Mouse (Mus musculus) MEL (cell line): ENCODE data around the gene Pikfyve. TPM values are rescaled to one million over a fixed set of nuclear protein-coding genes. Genes with fewer than 3 reads are reported as not detected.

Source experiments
- DNase-seq: peaks from one replicate; pipeline ENCODE4 v3.0.0; 2011; ENCODE audit warnings: low read depth, low spot score
- H3K27ac ChIP-seq: 2 replicates; pipeline ENCODE4 v1.5.1; 2012; ENCODE audit warnings: low read depth, mild to moderate bottlenecking, control low read depth, low read length, moderate library complexity; ENCODE audit not compliant: control insufficient read depth
- H3K27me3 ChIP-seq, 2 experiments: fragments of 150-350 bp in 1 of 2; sonication (generic) in 1 of 2; 2 replicates each; pipeline ENCODE4 v1.6.1; 2012; ENCODE audit warnings: low read length in 2 of 2, mild to moderate bottlenecking in 2 of 2, improper control_type of control experiment in 1 of 2, moderate library complexity in 1 of 2; ENCODE audit not compliant: insufficient read depth in 2 of 2, control insufficient read depth in 1 of 2
- H3K36me3 ChIP-seq, 2 experiments: 2 replicates each; pipeline ENCODE4 v1.6.1; 2012 to 2014; ENCODE audit warnings: low read length in 2 of 2, improper control_type of control experiment in 1 of 2, inconsistent platforms in 1 of 2, mild to moderate bottlenecking in 1 of 2; ENCODE audit not compliant: insufficient read depth in 2 of 2, control insufficient read depth in 1 of 2
- H3K4me1 ChIP-seq, 2 experiments: fragments of 150-350 bp in 1 of 2; sonication (generic) in 1 of 2; 2 replicates each; pipeline ENCODE4 v1.6.1; 2012; ENCODE audit warnings: low read length in 2 of 2, improper control_type of control experiment in 1 of 2, mild to moderate bottlenecking in 1 of 2; ENCODE audit not compliant: insufficient read depth in 2 of 2, control insufficient read depth in 1 of 2
- H3K4me3 ChIP-seq, 2 experiments: fragments of 150-350 bp in 1 of 2; sonication (generic) in 1 of 2; 2 replicates each; pipeline ENCODE4 v1.5.1; 2012; ENCODE audit warnings: low read depth in 2 of 2, low read length in 2 of 2, mild to moderate bottlenecking in 2 of 2, moderate library complexity in 2 of 2, control low read depth in 1 of 2, improper control_type of control experiment in 1 of 2; ENCODE audit not compliant: control insufficient read depth in 1 of 2, insufficient read depth in 1 of 2
- H3K79me2 ChIP-seq: 2 replicates; pipeline ENCODE4 v1.6.1; 2012; ENCODE audit warnings: mild to moderate bottlenecking, low read length, moderate library complexity; ENCODE audit not compliant: control insufficient read depth, poor library complexity, insufficient read depth
- H3K9ac ChIP-seq: 2 replicates; pipeline ENCODE4 v1.6.1; 2012; ENCODE audit warnings: low read depth, mild to moderate bottlenecking, control low read depth, low read length, moderate library complexity; ENCODE audit not compliant: control insufficient read depth, poor library complexity, severe bottlenecking
- H3K9me3 ChIP-seq: fragments of 150-350 bp; sonication (generic); replicated peaks from 2 replicates; pipeline ENCODE4 v1.6.1; 2012; ENCODE audit warnings: mild to moderate bottlenecking, low read length, improper control_type of control experiment, moderate library complexity; ENCODE audit not compliant: insufficient read depth
- BHLHE40 ChIP-seq: IDR thresholded peaks from 2 replicates; pipeline ENCODE4 v1.6.1; 2012; ENCODE audit warnings: low read depth, mild to moderate bottlenecking, inconsistent platforms, low read length, improper control_type of control experiment, borderline replicate concordance
- CHD1 ChIP-seq: IDR thresholded peaks from 2 replicates; pipeline ENCODE4 v1.6.1; 2012; ENCODE audit warnings: low read depth, mild to moderate bottlenecking, inconsistent platforms, low read length, improper control_type of control experiment
- CTCF ChIP-seq, 3 experiments: IDR thresholded peaks in 2 of 3; conservative IDR thresholded peaks in 1 of 3; 2 replicates each; pipeline ENCODE4 v1.5.1; 2011 to 2012; ENCODE audit warnings: low read length in 3 of 3, low read depth in 2 of 3, mild to moderate bottlenecking in 2 of 3, improper control_type of control experiment in 1 of 3, inconsistent platforms in 1 of 3, mixed read lengths in 1 of 3, moderate library complexity in 1 of 3; ENCODE audit not compliant: control insufficient read depth in 1 of 3, insufficient read depth in 1 of 3, poor library complexity in 1 of 3, severe bottlenecking in 1 of 3
- E2F4 ChIP-seq: IDR thresholded peaks from 2 replicates; pipeline ENCODE4 v1.6.1; 2011; ENCODE audit warnings: low read depth, low read length, improper control_type of control experiment, borderline replicate concordance
- ELF1 ChIP-seq: IDR thresholded peaks from 2 replicates; pipeline ENCODE4 v1.6.1; 2014; ENCODE audit warnings: low read depth, mild to moderate bottlenecking, inconsistent platforms, low read length, improper control_type of control experiment, moderate library complexity
- EP300 ChIP-seq, 2 experiments: IDR thresholded peaks; 2 replicates each; pipeline ENCODE4 v1.6.1; 2011; ENCODE audit warnings: improper control_type of control experiment in 2 of 2, low read length in 2 of 2, low read depth in 1 of 2, mild to moderate bottlenecking in 1 of 2
- GATA1 ChIP-seq: IDR thresholded peaks from 2 replicates; pipeline ENCODE4 v1.6.1; 2011; ENCODE audit warnings: low read depth, low read length, improper control_type of control experiment
- MAFK ChIP-seq: IDR thresholded peaks from 2 replicates; pipeline ENCODE4 v1.6.1; 2011; ENCODE audit warnings: low read depth, mild to moderate bottlenecking, low read length, improper control_type of control experiment, borderline replicate concordance
- MXI1 ChIP-seq: IDR thresholded peaks from 2 replicates; pipeline ENCODE4 v1.6.1; 2011; ENCODE audit warnings: mild to moderate bottlenecking, low read depth, low read length, improper control_type of control experiment
- MYB ChIP-seq: IDR thresholded peaks from 2 replicates; pipeline ENCODE4 v1.6.1; 2011; ENCODE audit warnings: mild to moderate bottlenecking, low read depth, low read length, improper control_type of control experiment
- NELFE ChIP-seq: IDR thresholded peaks from 2 replicates; pipeline ENCODE4 v1.6.1; 2011; ENCODE audit warnings: low read depth, low read length, improper control_type of control experiment
- POLR2AphosphoS5 ChIP-seq: IDR thresholded peaks from 2 replicates; pipeline ENCODE4 v1.6.1; 2012; ENCODE audit warnings: low read depth, borderline replicate concordance, mild to moderate bottlenecking, inconsistent platforms, low read length, moderate library complexity, mixed read lengths
- RCOR1 ChIP-seq: IDR thresholded peaks from 2 replicates; pipeline ENCODE4 v1.6.1; 2012; ENCODE audit warnings: low read depth, mild to moderate bottlenecking, inconsistent platforms, low read length, improper control_type of control experiment
- SIN3A ChIP-seq: IDR thresholded peaks from 2 replicates; pipeline ENCODE4 v1.6.1; 2012; ENCODE audit warnings: low read length, improper control_type of control experiment, inconsistent platforms
- TAL1 ChIP-seq: IDR thresholded peaks from 2 replicates; pipeline ENCODE4 v1.6.1; 2012; ENCODE audit warnings: mild to moderate bottlenecking, inconsistent platforms, low read length, moderate library complexity, mixed read lengths
- UBTF ChIP-seq: IDR thresholded peaks from 2 replicates; pipeline ENCODE4 v1.6.1; 2012; ENCODE audit warnings: low read depth, mild to moderate bottlenecking, inconsistent platforms, low read length, improper control_type of control experiment, moderate library complexity, borderline replicate concordance; ENCODE audit not compliant: insufficient read depth
- USF2 ChIP-seq, 2 experiments: IDR thresholded peaks; 2 replicates each; pipeline ENCODE4 v1.6.1; 2011 to 2012; ENCODE audit warnings: improper control_type of control experiment in 2 of 2, low read length in 2 of 2, borderline replicate concordance in 1 of 2, inconsistent platforms in 1 of 2, low read depth in 1 of 2, mild to moderate bottlenecking in 1 of 2; ENCODE audit not compliant: insufficient read depth in 1 of 2
- ZC3H11A ChIP-seq: IDR thresholded peaks from 2 replicates; pipeline ENCODE4 v1.6.1; 2012; ENCODE audit warnings: low read depth, mild to moderate bottlenecking, inconsistent platforms, low read length, improper control_type of control experiment
- ZNF384 ChIP-seq: IDR thresholded peaks from 2 replicates; pipeline ENCODE4 v1.6.1; 2012; ENCODE audit warnings: low read depth, mild to moderate bottlenecking, inconsistent platforms, low read length, improper control_type of control experiment
- polyA plus RNA-seq, 2 experiments: library from polyadenylated mRNA; stranded (reverse) in 1 of 2; unstranded in 1 of 2; fragments of >175 nt in 1 of 2; fragments of >200 nt in 1 of 2; gene quantifications; 2 replicates each; pipeline versions ENCODE4 v1.2.1 to v1.2.4; 2012; ENCODE audit warnings: low replicate concordance in 2 of 2, low read depth in 1 of 2; ENCODE audit not compliant: insufficient read length in 2 of 2, insufficient read depth in 1 of 2, missing spikeins in 1 of 2
- total RNA-seq: library from RNA; depleted of rRNA; stranded (reverse); fragments of 300-350 nt; gene quantifications from 2 replicates; pipeline ENCODE4 v1.2.3, GENCODE M21; 2012

Gene Pikfyve
- total and polyA plus RNA-seq, 3 experiments, result 11.5 to 13.3 TPM; not detected in 1

DNA sequence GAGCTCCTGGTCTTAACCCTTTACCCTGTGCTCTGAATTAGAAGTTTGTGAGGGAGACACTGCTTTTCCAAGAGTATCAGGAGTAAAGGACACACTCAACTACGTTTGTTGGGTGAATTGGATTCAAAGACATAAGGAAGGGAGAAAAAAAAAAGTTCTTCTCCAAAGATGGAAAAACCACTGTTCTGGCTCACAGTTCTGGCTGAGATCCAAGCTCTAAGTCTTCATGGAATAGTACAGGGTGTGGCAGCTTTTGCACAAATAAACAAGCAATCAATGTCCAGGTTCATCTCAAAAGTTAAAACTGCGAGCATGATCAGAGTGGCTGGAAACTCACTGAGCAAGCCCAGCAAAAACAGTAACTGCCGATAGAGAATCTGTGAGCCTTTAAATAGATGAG, 38.5 kb upstream of the Pikfyve start:
- no peak for DNase-seq
- TF ChIP-seq GATA1 (no peak), E2F4 (no peak), ZNF384 (no peak), TAL1 (no peak), CHD1 (no peak), POLR2AphosphoS5 (no peak), EP300 (IDR thresholded peaks at IDR 0.05; ENCODE audit: low read depth in 1 of 2, low read length in 2 of 2) (no peak), BHLHE40 (no peak), MXI1 (no peak), ELF1 (no peak), NELFE (no peak), UBTF (no peak), CTCF (IDR thresholded peaks at IDR 0.05 in 2 of 3, conservative IDR thresholded peaks at IDR 0.05 in 1 of 3; ENCODE audit: control insufficient read depth in 1 of 3, insufficient read depth in 1 of 3, low read depth in 2 of 3, low read length in 3 of 3, poor library complexity in 1 of 3, severe bottlenecking in 1 of 3) (no peak), RCOR1 (no peak)

GRCm38 (mm10) chr1:65154814-65155213, 31.7 kb upstream of the Pikfyve start:
- TF ChIP-seq ZC3H11A, result no peak
- no peak for TF ChIP-seq SIN3A
- TF ChIP-seq MAFK, result no peak
- no peak for TF ChIP-seq MYB
- TF ChIP-seq USF2 (IDR thresholded peaks at IDR 0.05; ENCODE audit: borderline replicate concordance in 1 of 2, insufficient read depth in 1 of 2, low read depth in 1 of 2, low read length in 2 of 2), result no peak
- TF ChIP-seq E2F4, result no peak
- Histone ChIP-seq H3K27ac (no peak overlapping the region), H3K4me1 (no peaks in the 10 kb centered on the region), H3K36me3 (no peaks in the 10 kb centered on the region), H3K9me3 (no peaks in the 10 kb centered on the region), H3K9ac (no peak overlapping the region), H3K4me3 (no peak overlapping the region), H3K27me3 (no peaks in the 10 kb centered on the region), H3K79me2 (no peaks in the 10 kb centered on the region)
- DNase-seq, result no peak

More for the DNA sequence above, 38.5 kb upstream of the Pikfyve start:
- no peak overlapping the region for H3K27ac ChIP-seq
- H3K4me1 ChIP-seq, result no peaks in the 10 kb centered on the region
- H3K79me2 ChIP-seq, result no peaks in the 10 kb centered on the region
- H3K27me3 ChIP-seq, result no peaks in the 10 kb centered on the region
- H3K9ac ChIP-seq, result no peak overlapping the region
- no peak overlapping the region for H3K4me3 ChIP-seq
- H3K36me3 ChIP-seq, result no peaks in the 10 kb centered on the region
- H3K9me3 ChIP-seq, result no peaks in the 10 kb centered on the region
